Mouse (Mus musculus) brain, embryonic 18.5 days (tissue): ENCODE data around the gene Plbd1.

Experiments
- DNase-seq: peaks from one replicate; pipeline ENCODE4 v3.0.0-alpha.2; 2012; ENCODE audit warnings: low read depth, low spot score

The Plbd1 gene

GRCm38 (mm10) chr6:136661706-136662016 is at the start of gene Plbd1:
Gene Plbd1 (minus strand): TSS chr6:136661928.
- DNase-seq, result no peak

GRCm38 (mm10) chr6:136710408-136710807 is 48.7 kb upstream of the Plbd1 start:
- DNase-seq, result no peak

GRCm38 (mm10) chr6:136708597-136708996 is 46.9 kb upstream of the Plbd1 start:
- no peak for DNase-seq

GRCm38 (mm10) chr6:136701878-136702277 is 40.1 kb upstream of the Plbd1 start:
- DNase-seq, result no peak

GRCm38 (mm10) chr6:136701185-136701584 is 39.5 kb upstream of the Plbd1 start:
- no peak for DNase-seq

- DNase-seq, result no peak
Measured at GRCm38 (mm10) chr6:136691314-136691713, 29.6 kb upstream of the Plbd1 start.

GRCm38 (mm10) chr6:136690527-136690926 is 28.8 kb upstream of the Plbd1 start:
- DNase-seq, result no peak

GRCm38 (mm10) chr6:136689790-136690413 is 28.2 kb upstream of the Plbd1 start:
- DNase-seq, result no peak

GRCm38 (mm10) chr6:136685433-136685832 is 23.7 kb upstream of the Plbd1 start:
- DNase-seq, result no peak

GRCm38 (mm10) chr6:136683410-136684334 is 21.9 kb upstream of the Plbd1 start:
- DNase-seq, result no peak

GRCm38 (mm10) chr6:136679381-136679780 is 17.7 kb upstream of the Plbd1 start:
- no peak for DNase-seq

GRCm38 (mm10) chr6:136674935-136675334 is 13.2 kb upstream of the Plbd1 start:
- no peak for DNase-seq

GRCm38 (mm10) chr6:136672467-136672866 is 10.7 kb upstream of the Plbd1 start:
- DNase-seq, result no peak

GRCm38 (mm10) chr6:136669274-136669673 is 7.5 kb upstream of the Plbd1 start:
- DNase-seq, result no peak

GRCm38 (mm10) chr6:136668266-136668986 is 6.7 kb upstream of the Plbd1 start:
- DNase-seq, result no peak

- no peak for DNase-seq
Measured at GRCm38 (mm10) chr6:136662063-136662462, 335 bp upstream of the Plbd1 start.

- no peak for DNase-seq
Measured at GRCm38 (mm10) chr6:136660831-136661705, 660 bp downstream of the Plbd1 start.

GRCm38 (mm10) chr6:136659226-136659625 is 2.5 kb downstream of the Plbd1 start:
- no peak for DNase-seq

GRCm38 (mm10) chr6:136658303-136658702 is 3.4 kb downstream of the Plbd1 start:
- no peak for DNase-seq

GRCm38 (mm10) chr6:136655786-136656185 is 5.9 kb downstream of the Plbd1 start:
- no peak for DNase-seq

GRCm38 (mm10) chr6:136654470-136654869 is 7.3 kb downstream of the Plbd1 start:
- DNase-seq, result no peak
